Mouse (Mus musculus) brain, embryonic 14.5 days (tissue): Measurements from ENCODE around the gene Gm4353. TPM values are rescaled to one million over a fixed set of nuclear protein-coding genes. Genes with fewer than 3 reads are reported as not detected.
"Not testable (repeated sequence)": the region's sequence is repeated elsewhere in the genome, so short reads cannot be mapped to it uniquely, and the experiment has no call there.

Experiments
- DNase-seq: peaks from one replicate; pipeline ENCODE4 v3.0.0-alpha.2; 2011; ENCODE audit warnings: low read depth
- CTCF ChIP-seq: fragments of 200-500 bp; IDR thresholded peaks from 2 replicates; pipeline ENCODE4 v1.5.1; 2012; ENCODE audit warnings: inconsistent platforms, mild to moderate bottlenecking, moderate library complexity, borderline replicate concordance; ENCODE audit not compliant: insufficient read depth, insufficient read length; ENCODE audit errors: extremely low read depth
- POLR2A ChIP-seq: fragments of 200-500 bp; IDR thresholded peaks from 2 replicates; pipeline ENCODE4 v1.6.1; 2012; ENCODE audit warnings: mild to moderate bottlenecking, inconsistent platforms, borderline replicate concordance; ENCODE audit not compliant: poor library complexity, insufficient read depth, insufficient read length, severe bottlenecking; ENCODE audit errors: extremely low read depth
- polyA plus RNA-seq: library from polyadenylated mRNA; depleted of rRNA; stranded (reverse); fragments of >200 nt; gene quantifications from 2 replicates; pipeline ENCODE4 v1.2.3, GENCODE M21; 2012; rRNA removed

Gm4353 gene
- 0.93 and 1.7 TPM in 2 replicates for polyA plus RNA-seq

DNA sequence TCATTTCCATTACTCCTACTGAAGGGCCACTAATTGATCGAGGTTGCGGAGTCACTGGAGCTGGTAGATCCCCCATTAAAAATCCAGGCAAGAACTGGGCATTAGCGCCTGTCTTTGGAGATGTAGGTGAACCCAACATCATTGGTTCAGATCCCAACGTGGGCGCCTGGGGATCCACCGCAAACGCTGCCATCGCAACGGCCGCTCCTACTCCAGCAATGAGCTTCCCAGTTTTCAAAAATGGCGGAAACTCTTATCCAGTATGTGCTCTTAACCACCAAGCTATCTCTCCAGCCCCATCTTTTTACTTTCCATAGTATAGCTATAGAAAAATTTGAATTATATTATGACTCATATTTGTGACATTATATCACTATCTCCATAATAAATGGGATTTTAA, at the start of gene Gm4353:
Gene Gm4353 (minus strand): TSS at position 270 of the 400 bp plus-strand sequence.
- DNase-seq, result not testable (repeated sequence)

DNA sequence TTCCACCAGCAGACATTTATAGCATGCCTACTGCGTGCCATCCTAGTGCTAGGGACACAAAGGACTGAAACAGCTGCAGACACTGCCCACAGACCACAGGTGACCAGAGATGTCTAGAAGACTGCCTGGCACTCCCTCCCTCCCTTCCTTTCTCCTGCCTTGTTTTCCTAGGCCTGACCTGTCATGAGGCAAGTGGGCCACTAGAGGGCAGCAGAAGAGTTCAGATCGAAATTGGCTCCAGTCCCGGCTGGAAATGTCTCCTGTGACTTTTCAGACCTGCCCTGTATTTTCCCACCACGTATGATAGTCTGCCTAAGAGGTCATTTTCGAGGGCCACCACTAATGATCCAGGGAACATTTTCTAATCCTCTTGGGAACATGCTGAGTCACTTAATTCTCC, 47.6 kb upstream of the Gm4353 start:
- peak; percentile 90 for DNase-seq
- peak; percentile 95 for TF ChIP-seq CTCF
- no peak for TF ChIP-seq POLR2A

DNA sequence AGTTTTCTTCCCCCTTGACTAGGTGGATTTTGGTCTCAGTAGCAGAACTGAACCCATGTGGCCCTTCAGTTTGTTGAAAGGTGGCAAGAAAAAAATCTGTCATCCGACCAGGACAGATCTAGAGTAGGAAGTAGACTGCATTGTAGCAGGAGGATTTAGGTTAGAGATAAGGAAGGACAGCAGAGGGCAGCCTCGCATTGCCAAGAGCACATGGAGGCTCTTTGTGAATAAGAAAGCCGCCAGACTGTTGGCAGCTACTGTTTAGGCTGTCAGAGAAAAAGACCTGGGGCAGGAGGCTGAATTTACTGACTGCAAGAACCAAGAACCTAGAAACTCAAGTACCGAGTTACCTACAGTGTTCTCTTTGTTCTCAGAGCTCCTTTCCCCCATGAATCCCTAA, 47.0 kb upstream of the Gm4353 start:
- DNase-seq, result peak; percentile 90
- TF ChIP-seq CTCF (peak; percentile 47; the same call in 1 of the 2 replicates), POLR2A (no peak)

DNA sequence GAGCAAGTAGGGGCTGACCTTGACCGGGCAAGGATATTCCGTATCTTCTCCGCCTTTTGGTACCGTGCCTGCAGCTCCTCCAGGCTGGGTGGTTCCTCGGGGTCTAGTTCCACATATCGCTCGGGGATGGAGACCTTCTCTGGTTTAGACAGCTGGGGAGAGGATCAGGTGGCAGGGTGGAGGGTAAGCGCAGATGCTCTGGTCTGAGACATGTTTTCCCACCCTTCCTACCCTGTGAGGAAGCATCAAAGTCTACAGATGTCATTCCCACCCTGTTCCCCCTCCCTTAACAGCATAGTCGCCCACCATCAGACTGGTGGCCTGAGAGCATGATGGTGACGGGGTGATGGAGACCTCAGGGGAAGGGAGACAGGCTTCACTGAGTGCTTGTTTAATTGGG, 44.9 kb upstream of the Gm4353 start:
- TF ChIP-seq POLR2A (no peak), CTCF (no peak)
- no peak for DNase-seq

GRCm38 (mm10) chr7:116128286-116128685, 43.9 kb upstream of the Gm4353 start:
- DNase-seq, result no peak
- TF ChIP-seq CTCF (no peak), POLR2A (no peak)

DNA sequence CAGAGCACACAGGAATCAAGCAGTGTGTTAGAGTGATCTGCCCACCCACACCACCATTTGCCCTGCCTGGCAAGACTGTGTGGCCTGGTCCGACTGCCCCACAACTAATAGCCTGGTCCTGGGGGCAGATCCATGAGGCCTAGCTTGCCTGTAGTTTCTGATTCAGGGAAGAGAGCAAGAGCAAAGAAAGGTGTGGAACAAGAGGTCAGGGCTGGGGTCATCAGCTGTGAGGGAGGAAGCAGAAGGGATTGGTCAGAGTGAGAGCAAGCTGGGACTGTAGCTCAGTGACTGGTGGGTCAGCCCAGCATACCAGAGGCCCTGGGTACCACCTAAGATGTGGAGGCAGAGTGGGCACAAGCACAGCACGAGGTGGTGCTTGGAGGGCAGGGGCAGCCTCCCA, 42.6 kb upstream of the Gm4353 start:
- DNase-seq, result no peak
- no peak for TF ChIP-seq POLR2A
- no peak for TF ChIP-seq CTCF

DNA sequence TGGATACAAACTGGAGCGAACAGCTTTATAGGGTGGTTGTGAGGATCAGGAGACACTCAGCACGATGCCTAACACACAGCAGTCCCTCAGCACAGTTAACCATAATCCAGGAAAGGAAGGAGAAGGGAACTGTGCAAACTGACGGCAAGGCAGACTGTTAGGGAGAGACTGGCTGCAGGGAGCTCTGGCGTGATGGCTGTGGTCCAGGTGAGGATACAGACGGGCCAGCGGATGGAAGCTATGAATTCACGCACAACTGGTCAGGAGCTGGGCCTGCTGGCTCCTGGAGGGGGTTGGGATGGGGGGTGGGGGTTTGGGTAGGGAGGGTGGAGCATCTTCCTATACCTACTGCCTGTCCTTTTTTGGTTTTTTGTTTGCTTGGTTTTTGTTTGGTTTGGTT, 41.2 kb upstream of the Gm4353 start:
- no peak for DNase-seq

GRCm38 (mm10) chr7:116124057-116124456, 39.6 kb upstream of the Gm4353 start:
- TF ChIP-seq CTCF, result no peak
- no peak for DNase-seq

More for the DNA sequence above, 41.2 kb upstream of the Gm4353 start:
- TF ChIP-seq POLR2A (no peak), CTCF (no peak)

DNA sequence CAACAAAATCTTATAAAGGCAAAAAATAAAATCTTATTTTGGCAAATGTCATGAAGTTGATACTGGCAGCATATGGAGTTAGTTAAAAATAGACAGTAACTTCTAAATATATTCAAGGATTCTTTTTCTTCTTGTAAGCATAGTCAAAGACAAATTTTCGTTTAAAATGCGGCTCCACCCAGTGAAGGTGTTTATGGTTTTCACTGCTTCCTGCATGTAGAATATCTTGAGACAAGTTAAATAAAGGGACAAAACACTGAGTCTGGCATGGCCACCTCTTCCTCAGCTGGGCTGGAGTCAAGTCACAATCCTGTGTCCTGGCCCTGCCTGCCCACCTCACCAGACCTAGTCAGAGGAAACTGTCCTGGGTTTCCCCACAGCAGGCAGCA, 39.2 kb upstream of the Gm4353 start:
- TF ChIP-seq POLR2A, result no peak
- no peak for TF ChIP-seq CTCF
- DNase-seq, result no peak

- no peak for TF ChIP-seq CTCF
- TF ChIP-seq POLR2A, result no peak
These were observed 38.7 kb upstream of the Gm4353 start for GRCm38 (mm10) chr7:116122981-116123596.

GRCm38 (mm10) chr7:116121202-116121601, 36.8 kb upstream of the Gm4353 start:
- TF ChIP-seq POLR2A (no peak), CTCF (no peak)
- peak; percentile 63 for DNase-seq

More at GRCm38 (mm10) chr7:116122981-116123596, 38.7 kb upstream of the Gm4353 start:
- peak; percentile 93 for DNase-seq

- DNase-seq, result no peak
- no peak for TF ChIP-seq POLR2A
- TF ChIP-seq CTCF, result no peak
These were observed 36.3 kb upstream of the Gm4353 start for GRCm38 (mm10) chr7:116120737-116121136.
